Mouse (Mus musculus): ENCODE measurements at regions not wholly inside any gene's neighbourhood (a gene's known extent, or its start where the extent isn't known, plus 50 kb on each side); places are given as distances from the start of the nearest gene placed in this dataset.
A peak's percentile ranks its signal among the peaks of the same experiment; 100 is the strongest.
"Not testable (repeated sequence)": the region's sequence is repeated elsewhere in the genome, so short reads cannot be mapped to it uniquely, and the experiment has no call there.

DNA sequence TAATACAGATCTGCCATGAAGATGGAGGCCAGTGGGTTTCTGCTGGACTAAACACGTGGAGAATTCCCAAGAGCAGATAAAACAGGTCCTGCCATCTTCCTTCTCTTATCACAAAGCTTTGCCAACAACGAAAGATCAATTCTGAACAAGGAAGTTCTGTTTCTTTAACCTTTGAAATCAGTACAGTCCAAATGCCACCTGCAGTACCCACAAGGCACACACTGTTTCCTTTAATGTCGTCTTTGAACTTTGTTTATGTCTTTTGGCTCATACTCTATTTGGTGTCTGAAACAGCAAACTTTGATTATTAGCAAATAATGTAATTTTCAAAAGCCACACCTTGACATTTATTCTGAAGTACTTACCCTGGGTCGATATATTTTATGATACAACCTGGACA is 536.5 kb downstream of the Bckdhb start:
- no peak for DNase-seq

DNA sequence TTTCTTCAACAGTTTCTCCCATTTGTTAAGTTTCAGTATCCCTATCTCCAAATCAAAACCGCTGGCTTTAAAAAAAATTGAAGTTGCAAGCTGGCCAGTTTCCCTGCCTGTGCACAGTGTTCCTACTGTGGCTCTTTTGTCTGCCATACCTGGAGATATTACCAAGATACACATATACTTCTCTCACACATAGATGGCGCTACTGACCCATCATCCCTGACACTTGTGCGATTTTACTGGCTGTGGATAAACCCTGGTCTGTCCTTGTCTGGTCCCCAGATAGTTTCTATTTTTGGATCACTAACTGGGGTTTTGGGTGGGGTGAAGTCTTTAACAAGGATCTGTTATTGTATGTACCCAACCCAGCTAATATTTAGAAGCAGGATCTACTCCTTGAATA is 541.8 kb downstream of the Bckdhb start:
- DNase-seq, result peak; percentile 46

DNA sequence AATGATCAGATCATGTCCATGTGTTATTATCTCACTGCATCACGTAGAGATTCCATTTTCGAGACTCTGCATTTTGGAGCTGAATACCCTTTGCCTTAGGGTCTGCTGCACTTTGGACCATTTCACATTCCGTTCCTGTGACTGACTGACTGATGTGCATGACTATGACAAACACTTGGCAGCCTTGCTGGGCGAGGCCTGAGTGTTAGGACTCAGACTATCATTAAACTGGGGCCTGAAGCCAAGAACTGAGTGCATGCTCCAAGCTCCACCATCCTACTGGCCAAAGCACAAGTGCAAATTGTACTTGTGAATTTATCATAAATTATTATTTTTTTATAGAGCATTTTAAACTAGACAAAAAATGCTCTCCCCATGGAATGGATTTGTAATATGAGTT is 547.8 kb downstream of the Bckdhb start:
- peak; percentile 11 for DNase-seq

DNA sequence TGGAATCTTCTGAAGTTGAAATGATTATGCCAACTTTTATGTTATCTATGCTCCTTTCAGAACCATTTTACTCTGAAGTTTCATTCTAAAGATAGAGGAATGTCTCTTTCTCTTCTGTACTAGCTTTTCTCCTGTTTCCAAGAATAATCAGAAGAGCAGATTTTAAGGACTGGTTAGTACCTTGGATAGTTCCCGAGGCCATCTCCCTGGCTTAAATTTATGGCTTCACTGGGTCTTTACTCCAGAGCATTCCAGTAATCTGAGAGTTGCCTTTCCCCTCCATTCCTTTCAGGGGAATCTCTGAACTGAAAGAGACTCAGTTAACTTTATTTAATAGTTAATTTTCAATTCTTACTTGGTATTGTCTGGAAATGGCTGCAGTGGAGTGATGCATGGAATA is 551.0 kb downstream of the Bckdhb start:
- no peak for DNase-seq

DNA sequence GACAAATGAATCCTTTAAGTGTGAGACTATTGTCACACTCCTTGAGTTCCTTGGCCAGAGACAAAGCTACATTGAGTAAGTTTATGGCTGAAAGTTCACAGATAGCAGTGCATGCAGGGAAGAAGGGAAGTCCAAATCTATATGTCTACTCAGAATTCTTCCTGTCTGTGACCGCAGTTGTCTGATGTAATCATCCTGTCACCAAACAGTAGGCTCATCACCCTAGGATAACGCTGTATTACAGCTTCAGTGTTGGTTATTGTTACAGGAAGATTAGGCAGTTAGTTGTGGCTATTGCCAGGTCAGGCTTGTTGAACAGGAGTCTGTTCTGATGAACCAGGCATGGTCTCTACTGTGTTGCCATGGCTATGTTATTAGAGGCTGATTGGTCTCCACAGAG is 574.6 kb downstream of the Bckdhb start:
- DNase-seq, result no peak

DNA sequence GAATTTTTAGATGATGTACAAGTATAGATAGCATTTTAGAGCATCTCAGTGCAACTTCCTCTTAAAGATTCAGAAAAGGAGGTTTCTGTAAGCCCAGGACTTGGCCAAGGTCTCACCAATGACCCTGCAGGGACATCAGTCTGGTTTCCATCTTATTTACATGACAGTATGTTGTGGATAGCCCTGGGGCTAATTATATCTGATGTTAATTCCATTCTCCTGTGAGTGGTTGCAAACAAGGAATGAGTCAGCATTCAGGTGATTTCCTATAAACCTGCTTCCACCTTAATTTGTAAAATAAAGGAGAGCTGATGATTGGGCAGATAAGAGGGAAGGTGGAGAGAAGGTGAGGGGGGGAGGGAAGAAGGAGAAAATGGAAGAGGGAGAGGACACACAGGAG is 578.0 kb downstream of the Bckdhb start:
- DNase-seq, result not testable (repeated sequence)

DNA sequence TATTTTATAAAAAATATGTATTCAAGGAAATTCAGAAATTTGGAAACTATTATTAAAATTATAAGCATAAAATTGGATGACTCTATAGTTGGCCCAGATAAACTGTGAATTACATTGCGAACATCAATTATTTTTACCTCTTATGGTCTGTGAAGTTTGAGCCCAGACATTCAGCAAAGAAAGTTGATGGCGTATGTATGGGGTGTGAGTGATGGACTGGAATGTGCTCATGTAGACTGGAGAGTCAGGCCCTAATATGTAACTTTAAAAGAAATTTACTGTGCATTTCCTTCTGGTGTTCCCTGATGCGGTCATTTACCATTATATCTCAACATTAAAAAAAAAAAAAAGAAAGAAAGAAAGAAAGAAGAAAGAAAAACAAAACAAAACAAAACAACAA is 592.1 kb downstream of the Bckdhb start:
- no peak for DNase-seq

DNA sequence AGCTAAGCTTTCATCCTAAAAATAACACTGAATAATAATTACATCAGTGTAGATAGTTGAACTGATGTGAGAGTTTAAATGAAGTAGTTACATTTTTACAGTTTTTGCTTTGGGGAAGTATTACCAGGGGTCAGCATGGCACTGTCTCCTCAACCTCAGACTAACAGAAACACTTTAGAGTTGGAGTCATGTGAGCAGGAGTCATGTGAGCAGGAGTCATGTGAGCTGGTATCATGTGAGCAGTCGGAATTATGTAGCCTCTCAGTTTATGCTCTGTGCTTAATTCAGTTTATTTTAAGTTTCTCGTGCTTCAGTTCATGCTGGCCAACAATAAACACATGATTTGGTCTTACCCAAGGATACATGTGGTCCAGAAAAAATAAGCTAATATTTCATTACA is 620.5 kb downstream of the Bckdhb start:
- no peak for DNase-seq

GRCm38 (mm10) chr9:84548012-84548660 is 623.2 kb downstream of the Bckdhb start:
- peak; percentile 14 for DNase-seq

- peak; percentile 9 for DNase-seq
Observed at GRCm38 (mm10) chr9:84555237-84555636, 630.3 kb downstream of the Bckdhb start.

- no peak for DNase-seq
Observed at GRCm38 (mm10) chr9:84556261-84556844, 631.4 kb downstream of the Bckdhb start.

DNA sequence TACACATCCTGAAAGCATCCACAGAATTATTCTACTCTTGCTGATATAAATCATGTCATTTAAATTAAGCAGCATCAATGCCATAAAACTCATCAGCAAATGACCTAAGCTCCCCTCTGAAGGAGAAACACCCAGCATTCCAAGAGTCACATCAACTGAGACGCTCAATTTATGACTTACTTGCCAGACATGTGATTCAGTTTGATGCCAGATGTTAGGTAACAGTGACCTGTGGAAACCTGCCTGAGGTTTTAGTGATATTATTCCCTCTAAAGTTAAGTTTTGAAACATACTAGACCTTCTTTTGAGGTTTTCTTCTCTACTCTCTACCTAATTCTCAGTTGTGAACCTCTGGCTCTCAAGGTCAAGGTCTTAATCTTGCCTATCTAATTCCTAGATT is 633.4 kb downstream of the Bckdhb start:
- DNase-seq, result no peak

DNA sequence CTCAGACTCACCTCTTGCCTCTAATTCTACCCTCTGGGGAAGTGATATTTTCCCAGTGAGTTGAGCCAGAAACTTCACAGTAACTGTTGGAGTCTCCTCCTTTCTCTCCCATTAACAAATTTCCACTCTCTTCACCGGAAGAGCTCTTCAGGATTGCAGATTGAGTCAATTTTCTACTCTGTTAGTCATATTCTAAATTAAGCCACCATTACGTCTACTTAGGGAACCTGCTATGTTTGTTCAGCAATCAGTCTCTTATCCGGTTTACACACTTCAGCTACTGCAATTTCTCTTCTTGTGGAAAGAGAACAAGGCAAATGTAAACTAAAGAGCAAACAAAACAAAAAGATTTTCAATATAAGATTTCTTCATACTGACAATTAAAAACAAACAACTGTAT is 644.6 kb downstream of the Bckdhb start:
- DNase-seq, result no peak

DNA sequence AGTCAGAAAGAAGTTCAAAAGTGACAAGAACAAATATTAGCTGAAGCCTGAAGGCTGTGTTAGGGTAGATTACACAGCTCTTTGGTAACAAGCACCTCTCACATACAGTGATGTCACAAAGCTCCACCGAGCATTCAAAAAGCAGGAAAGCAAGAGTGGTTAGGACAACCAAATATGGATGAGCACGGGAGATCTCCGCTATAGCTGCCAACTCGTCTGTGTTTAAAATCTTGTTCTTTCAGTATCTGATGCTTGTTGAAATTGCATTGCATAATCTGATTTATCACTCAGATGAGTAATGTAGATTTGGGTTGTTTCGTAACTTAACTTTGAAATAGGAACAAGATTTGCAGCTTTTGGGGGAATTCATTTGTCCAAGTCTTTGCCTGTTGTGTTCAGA is 652.8 kb downstream of the Bckdhb start:
- no peak for DNase-seq

GRCm38 (mm10) chr9:84587791-84588190 is 662.8 kb downstream of the Bckdhb start:
- DNase-seq, result no peak

GRCm38 (mm10) chr9:84594724-84595123 is 669.8 kb downstream of the Bckdhb start:
- DNase-seq, result no peak

All from heart, postnatal 4 days (tissue).